Mouse (Mus musculus) left cerebral cortex, postnatal 4 days (tissue): ENCODE results near the gene Pdlim5. TPM values are rescaled to one million over a fixed set of nuclear protein-coding genes. Genes with fewer than 3 reads are reported as not detected.
A peak's percentile ranks its signal among the peaks of the same experiment; 100 is the strongest.

Experiments
- DNase-seq: peaks from one replicate; pipeline ENCODE4 v3.0.0-alpha.2; 2022
- intact Hi-C: fragments of 180-260 bp; cut with DNase I; formaldehyde crosslinking; loops from one replicate; pipeline ENCODE4 v1.15.1; 2025
- total RNA-seq, 2 experiments: library from RNA; stranded (reverse); gene quantifications; 2 replicates each; pipeline ENCODE4 v1.2.3; 2021

Gene Pdlim5
- total RNA-seq, 2 experiments from 2014 or later: 16.7 to 19.3 TPM

DNA sequence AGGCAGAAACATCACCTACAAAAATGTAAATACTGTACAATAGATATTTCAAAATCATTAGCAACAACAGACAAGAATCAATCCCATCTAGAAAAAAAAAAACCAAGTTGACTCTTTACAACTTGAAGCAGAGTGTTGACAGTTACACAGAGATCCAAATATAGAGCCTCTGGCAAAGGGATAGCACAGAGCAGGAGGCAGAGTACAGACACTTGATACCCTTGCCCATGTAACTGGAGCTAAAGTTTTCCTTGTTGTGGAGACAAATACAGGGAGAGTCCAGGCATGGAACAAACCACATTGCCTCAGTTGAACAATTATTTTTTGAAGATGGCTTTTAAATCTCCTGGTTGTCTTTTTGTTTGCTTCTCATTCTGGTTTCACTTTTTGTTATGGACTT is 15.4 kb upstream of the Pdlim5 start:
- DNase-seq: no peak
- intact Hi-C loops: no loop called here

DNA sequence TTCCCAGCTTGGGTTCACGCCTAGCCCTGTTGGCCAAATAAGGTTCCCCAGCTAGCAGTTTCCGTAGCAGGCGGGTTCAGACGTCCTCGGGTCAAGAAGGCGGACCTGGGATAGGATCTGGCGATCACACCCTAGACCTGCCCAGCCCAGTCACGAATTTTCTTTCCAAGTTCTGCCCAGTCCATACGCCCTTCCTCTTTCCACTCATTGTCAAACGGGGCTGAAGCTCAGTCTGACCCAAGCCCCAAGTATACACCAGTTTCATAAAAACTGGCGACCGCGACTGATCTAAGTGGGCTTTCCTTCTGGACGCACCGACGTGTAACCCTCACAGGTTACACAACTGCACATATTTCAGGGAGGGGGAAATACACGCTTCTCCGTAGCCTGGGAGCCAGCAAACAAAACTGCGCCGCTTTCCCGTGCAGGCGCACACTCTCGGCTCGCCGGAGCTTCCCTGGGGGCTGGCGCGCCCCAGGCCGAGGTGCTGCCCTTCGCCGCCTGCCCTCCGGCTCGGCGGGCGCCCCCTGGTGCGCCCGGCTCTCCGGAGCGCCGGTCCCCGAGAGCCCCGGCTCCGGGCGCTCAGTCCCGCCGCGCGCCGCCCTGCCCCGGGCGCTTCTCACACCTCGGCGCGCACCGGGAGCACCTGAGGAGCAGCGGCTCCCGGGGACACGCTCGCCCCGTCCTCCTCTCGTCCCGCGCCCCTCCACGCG is 544 bp downstream of the Pdlim5 start:
- peak; percentile 16 for DNase-seq

DNA sequence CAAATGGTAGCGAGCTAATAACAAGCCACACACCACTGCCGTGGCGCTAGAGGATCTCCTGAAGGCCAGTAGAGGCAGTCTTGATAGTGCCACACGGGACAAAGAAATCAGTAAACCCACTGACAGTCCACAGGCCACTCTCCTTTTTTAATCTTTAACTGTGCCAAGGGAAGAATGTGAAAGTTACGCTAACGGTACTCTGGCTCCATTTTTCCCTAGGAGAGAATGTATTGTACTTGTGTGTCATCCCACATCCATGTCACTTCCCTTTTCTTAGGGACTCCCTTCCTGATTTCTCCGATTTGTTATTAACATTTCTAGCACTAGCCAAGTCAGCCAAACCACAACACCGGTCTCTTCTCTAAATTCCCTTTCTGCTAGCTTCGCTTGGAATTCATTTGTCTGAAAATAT is 1.5 kb downstream of the Pdlim5 start:
- DNase-seq: no peak
- intact Hi-C loops: loop anchor here (5.0 kb wide), 1 partner anchor 87 kb away; no protein-coding TSS in a partner anchor

More for the DNA sequence above, 544 bp downstream of the Pdlim5 start:
- intact Hi-C loops: loop anchor here (5.0 kb wide), 1 partner anchor 88 kb away; no protein-coding TSS in a partner anchor

DNA sequence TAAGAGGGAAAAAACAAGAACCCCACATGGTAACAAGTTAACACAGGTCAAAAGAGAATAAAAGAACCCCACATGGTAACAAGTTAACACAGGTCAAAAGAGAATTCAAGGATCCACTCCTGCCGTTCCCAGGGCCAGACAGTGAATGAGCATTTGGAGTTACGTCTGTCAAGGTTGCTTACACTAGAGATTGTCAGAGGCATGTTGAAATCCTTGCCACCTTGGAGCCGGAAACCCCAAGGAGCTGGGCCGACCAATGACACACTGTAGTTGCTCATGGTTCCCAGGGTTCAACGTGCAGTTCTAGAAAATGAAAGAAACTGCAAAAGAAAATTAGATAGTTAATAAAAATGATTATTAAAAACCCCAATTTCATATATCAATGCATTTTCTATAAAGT is 4.0 kb downstream of the Pdlim5 start:
- intact Hi-C loops: loop anchor here (5.0 kb wide), 1 partner anchor 84 kb away; no protein-coding TSS in a partner anchor
- DNase-seq: no peak

DNA sequence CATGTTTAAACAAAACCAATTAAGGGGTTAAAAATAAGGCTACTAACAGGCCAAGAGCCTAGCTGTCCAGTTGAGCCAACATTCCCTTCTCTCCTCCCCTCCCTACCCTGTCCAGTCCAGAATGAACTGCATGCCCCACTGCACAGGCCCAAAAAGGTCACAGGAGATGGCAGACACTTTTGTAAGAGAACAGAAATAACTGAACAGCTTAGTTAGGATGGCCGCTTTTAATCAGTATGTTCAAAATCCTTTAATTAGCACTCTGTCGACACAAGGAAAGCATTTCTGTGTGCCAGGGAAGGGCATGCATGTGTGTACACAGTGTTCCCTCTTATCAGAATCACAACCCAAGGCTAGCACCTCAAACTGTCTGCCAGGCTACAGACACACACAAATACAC is 5.2 kb downstream of the Pdlim5 start:
- DNase-seq: no peak
- intact Hi-C loops: loop anchor here (5.0 kb wide), 1 partner anchor 83 kb away; no protein-coding TSS in a partner anchor

DNA sequence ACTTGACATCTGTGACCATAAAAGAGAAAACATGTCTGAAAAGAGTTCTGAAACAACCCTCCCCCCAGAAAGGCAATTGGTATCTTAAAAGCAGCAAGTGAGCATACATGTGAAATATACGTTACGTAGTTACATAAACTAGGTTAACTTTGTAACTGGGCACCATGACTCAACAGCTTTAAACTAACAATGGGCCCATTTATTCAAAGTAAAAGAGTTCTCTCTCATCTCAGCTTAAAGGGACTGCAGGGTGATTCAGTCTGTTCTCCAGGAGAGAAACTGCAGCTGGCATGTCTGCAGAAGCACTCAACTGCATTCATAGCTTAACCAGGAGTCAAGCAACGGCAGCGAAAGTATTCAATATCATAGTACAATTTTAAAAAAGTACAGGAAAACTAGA is 7.3 kb downstream of the Pdlim5 start:
- no peak for DNase-seq
- intact Hi-C loops: no loop called here

DNA sequence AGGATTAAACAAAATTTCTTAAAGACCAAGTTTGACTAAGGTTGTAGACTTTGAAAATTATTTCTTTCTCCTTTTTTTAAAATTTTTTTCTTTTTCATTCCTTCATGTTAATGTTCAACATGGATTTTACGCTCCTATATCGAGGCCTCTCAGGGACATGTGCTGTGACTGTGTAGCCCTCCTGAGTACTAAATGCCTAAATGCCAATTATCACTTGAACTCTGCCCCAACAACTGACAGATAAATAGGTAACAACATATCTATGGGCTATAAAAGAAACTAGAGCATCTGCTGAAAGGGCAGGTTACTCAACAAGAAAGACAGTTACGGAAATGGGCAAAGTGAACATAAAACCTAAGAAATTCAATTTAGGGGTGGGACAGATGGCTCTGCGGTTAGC is 9.0 kb downstream of the Pdlim5 start:
- intact Hi-C loops: no loop called here
- no peak for DNase-seq

DNA sequence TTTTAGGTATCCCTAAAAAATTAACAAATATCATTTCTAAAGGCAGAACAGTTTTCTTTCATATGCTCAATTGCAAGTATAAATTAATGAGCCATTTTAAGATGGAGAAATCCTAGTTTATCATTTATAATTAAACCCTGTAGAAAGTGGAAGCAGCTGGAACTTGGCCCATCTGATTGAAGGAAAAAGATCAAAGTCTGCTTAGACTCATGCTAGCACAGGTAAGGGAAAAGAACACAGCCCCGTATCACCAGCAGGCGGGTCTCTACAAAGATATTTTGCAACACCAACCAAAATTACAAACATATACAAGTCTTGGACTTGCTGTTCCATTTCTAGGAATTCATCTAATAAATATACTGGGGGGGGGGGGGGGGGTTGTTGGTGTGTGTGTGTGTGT is 9.8 kb downstream of the Pdlim5 start:
- no peak for DNase-seq
- intact Hi-C loops: no loop called here

DNA sequence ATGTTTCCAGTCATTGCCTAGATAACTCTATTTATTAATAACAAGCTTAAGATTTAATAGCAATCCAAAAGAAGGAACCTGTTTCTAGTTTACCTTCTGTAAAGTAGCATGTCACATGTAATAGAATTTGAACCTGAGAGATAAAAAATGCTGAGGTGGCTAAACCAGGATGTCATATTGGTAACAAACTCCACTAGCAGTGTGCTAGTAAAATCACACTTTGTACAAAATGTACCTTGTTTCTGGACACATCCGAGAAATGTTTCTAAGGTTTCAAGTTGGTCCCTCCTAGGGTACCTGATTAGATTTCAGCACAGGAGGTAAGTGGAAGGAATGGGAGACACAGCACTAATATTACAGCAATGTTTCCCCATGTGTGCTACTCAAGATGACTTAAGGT is 18.9 kb downstream of the Pdlim5 start:
- DNase-seq: no peak
- intact Hi-C loops: no loop called here

DNA sequence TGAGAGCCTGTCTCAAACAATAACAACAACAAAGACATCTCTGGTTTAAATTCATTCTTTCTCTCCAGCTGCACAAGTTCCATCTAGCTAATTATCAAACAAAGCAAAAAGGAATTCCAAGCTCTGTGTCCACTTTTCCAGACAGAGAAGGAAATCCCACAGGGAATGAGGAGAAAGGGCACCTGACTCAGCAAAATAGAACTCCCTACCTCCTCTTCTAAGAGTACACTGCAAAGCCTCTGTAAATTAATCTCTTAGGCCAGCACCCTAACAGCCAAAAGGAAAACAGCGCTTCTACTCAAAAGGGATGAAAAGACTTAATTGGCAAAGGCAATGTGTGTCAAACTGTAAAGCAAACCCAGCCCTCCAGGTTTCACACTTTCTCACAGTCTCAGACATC is 20.4 kb downstream of the Pdlim5 start:
- intact Hi-C loops: no loop called here
- no peak for DNase-seq

DNA sequence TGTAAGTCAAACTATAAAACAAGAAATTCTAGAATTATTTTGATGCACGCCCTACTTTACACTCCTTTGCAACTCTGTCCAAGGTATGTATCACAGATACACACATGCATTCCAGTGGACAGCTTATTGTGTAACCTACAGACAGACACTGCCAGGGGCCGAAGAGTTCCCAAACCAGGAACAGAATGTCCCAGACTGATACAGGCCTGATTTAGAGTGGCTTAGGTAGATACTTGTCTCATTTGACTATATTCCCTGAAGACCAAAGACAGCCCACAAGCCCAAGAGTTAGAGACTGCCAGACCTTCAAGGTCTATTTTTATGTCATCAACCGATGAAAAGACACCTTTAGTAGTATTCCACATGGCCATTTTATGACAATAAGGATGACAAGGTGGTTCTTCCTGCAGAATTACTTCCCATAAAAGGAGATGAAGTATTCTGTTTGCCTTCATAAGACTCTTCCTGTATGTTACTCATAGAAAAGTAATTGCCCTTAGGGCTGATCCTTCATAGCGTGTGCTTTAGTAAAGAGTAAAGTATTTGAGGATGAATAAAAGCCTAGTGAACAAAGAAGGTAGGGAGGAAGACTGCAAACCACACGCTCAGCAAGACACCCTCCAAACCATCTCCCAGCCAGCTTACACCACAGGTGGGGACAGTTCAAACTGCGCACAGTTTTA is 22.9 kb downstream of the Pdlim5 start:
- DNase-seq: no peak
- intact Hi-C loops: no loop called here

DNA sequence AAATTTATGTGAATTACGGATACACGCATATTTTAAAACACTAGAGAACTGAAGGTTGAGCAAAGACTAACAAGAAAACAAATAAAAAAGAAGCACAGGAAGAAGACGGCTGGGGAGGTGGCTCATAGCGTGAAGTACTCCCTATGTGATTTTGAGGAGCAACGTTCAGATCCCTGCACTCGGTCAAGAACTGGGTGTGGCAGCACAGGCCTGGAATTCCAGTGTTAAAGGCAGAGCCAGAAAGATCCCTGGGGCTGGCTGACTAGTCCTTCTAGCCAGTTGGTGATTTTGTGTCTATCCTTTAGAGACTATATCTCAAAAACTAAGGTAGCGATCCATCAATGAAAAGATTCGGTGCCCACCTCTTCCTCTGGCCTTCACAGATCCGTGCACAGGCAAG is 27.1 kb downstream of the Pdlim5 start:
- intact Hi-C loops: no loop called here
- DNase-seq: no peak

DNA sequence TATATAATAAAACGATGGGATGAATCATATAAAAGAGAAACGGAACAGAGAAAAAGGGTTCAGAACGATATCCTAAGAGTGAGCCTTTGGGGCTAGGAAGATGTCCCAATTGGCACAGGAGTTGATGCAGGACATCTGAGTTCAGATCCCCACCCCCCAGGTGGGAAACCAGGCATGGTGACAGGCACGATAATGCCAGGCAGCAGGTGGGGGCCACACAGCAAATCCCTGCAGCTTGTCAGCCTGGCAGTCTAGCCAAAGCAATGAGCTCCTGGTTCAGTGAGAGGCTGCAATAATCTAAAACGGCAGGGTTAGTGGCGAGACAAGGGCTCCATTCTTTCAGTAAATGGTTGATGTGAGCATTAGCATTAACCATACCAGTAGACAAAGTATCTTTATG is 33.4 kb downstream of the Pdlim5 start:
- peak; percentile 9 for DNase-seq
- intact Hi-C loops: no loop called here

DNA sequence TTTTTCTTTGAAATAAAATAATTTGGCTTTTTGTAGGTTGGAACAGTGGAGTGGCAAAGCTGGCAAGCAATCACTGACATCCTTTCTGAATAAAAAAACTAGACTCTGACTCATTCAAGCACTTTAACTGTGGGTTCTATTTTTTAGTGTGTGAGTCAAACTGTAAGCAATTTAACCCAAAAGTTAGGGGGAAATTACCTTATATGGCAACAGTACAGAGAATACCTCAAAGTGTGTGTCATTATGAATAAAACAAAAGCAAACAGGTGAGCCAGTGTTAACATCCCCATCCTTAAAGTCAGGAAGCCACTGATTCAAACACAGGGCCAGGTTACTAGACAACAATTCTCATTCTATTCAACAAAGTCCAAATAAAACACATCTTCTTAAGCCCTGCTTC is 36.5 kb downstream of the Pdlim5 start:
- intact Hi-C loops: no loop called here
- no peak for DNase-seq

DNA sequence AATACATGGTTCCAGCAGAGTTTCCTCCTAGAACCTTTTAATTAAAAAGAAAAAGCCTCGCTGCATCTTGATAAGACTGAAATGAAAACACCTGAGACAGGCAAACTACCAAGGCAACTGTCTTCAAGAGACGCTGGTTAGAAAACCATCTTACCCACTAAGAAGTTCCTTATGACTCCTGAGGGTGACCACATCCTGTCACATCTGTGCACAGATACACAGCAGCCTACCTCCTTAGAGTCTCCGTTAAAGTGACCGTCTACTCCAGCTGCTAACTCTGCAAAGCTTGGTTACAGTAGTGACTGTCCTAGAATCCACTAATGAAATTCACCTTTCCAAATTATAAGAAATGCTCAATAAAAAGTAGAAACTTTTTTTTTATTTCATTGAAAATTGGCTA is 38.8 kb downstream of the Pdlim5 start:
- intact Hi-C loops: no loop called here
- DNase-seq: no peak

DNA sequence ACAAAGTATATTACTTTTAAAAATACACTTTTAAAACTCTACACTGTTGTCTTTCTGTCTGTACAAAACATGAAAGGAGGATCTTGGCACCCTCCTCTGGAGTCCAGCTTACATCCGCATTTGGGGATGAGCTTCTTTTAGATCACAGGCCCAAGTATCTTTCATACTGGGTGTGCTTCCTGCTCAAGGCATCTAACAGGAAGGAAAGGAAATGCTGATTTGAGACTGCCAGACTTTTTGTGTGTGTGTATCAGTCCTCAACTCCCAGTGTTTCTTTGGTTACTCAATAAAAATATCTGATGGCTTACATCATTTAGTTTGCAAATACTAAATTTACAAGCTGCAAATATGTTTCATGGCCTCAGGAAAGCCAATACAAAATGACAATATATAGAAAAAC is 42.3 kb downstream of the Pdlim5 start:
- DNase-seq: no peak
- intact Hi-C loops: no loop called here

DNA sequence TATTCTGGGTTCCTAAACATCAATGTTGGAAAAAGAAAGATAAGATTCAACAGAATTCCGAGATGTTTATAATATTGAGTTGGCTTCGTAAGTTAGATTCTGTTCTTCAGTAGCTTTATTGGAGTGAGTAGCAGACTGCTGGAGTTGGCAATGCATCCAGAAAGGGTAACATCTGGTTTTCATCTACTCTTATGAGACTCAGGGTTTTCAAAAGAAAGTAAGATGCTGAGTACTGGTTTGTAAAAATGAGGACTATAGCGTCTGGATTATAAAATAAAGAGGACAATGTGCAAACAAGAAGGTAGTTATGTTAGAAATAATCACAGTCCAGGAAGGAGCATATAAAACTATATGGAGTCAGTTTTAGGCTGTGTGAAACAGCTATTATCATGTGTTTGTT is 45.0 kb downstream of the Pdlim5 start:
- DNase-seq: no peak
- intact Hi-C loops: no loop called here

DNA sequence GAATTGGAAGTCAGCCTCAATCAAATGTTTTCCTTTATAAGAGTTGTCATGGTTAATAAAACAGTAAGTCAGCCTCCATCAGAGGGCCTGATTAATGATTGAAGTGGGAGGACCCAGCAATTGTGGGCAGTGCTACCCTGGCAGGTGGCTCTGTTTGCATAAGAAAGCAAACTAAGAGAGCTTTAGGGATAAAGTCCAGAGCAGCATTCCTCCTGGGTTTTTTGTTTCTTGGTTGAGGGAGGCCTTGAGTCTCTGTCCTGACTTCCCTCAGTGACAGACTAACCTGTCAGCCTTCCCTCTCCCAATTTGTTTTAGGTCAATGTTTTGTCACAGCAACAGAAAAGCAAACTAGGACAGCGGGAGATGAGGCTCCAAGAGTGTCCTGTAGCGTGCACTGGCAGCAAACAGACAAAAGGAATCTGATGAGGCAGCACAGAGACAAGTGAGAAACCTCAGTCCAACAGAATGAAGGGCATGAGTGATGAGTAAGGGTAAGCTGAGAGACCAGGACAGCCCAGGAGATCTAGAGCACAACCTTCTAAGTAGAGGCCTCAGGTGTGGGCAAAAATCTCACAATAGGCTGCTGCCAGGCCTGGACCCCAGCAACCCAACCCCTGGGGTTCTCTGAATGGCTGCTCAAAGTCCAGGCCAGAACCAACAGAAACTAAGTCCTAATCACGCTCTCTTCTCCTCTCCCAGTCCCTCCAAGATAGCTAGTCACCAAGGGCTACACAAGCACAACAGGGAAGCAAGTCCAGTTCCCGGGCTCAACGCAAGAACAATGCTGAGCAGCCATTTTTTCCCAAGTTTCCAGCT is 46.5 kb downstream of the Pdlim5 start:
- DNase-seq: no peak
- intact Hi-C loops: no loop called here

DNA sequence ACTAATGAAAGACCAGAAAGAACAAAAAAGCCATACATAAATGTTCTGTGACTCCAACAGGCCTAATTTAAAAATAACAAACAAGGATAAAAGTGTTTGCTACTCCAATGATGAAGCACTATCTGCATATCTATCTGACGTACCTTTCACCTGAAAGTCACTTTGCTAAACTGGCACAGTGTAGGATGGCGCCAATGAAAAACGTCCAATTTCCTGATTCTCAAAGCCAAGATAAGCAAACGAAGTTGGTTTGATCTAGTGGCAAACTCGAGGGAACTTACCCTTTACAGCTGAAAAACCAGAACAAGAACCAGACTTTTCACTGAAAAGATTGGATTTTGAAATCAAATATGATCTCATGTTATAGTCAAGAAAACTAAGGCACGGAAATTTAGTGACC is 49.2 kb downstream of the Pdlim5 start:
- intact Hi-C loops: no loop called here
- no peak for DNase-seq

DNA sequence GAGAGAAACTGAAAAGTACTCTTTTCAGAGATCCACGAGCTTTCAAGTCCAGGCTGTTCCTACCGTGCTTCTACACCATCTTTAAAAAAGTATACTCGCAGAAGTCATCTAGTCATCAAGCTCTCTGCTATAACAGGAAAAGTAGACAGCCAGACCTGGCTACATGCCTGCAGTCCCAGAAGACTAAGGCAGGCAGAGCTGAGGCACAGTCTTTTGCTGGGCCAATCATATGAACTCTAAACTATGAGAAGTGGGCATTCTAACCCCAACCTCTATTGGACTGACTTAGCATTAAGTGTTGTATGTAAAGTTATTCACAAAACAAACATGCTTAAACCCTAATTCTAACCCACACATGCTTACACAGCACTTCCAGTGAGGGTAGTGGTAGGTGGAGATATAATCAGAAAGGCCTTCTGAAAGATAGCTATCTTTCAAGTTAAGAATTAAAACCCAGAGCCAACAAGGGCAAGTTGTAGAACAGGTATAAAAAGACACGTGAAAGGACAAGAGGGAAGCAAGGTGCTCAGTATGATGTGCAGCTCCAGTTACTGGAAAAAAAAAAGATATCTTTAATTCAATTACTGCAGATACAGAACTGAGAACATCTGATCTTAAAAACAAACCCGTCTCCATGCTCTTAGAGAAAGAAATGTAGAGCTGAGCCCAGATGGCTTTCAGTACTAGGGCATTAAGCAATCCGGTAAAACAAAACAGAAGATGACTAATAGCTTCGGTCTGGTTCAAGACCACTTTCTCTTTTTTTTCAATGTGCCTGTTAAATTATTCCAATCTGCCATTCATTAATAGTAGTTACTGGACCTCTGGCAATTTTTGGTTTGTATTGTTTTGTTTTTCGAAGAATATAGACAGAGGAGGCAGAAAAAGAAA is 50.0 kb downstream of the Pdlim5 start:
- DNase-seq: no peak
- intact Hi-C loops: no loop called here

DNA sequence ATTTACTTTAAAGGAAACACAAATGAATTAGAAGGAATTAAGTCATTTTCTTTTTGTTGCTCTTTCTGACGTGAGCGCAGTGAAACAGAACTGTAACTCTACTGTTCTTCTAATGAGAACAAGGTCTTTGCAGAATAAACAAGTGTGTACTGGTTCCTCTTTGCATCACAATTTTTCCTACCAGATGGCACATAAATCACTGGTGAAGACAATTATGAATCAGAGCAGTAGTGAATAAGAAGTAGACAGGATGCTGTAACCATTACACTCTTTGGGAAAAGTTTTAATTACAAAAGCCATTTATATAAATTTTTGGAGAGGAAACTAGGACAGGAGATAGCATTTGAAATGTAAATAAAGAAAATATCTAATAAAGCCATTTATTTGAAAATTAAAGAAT is 51.7 kb downstream of the Pdlim5 start:
- intact Hi-C loops: no loop called here
- no peak for DNase-seq
